ENCODE assay signal across 12 mouse cellular contexts in the genomic region with DNA sequence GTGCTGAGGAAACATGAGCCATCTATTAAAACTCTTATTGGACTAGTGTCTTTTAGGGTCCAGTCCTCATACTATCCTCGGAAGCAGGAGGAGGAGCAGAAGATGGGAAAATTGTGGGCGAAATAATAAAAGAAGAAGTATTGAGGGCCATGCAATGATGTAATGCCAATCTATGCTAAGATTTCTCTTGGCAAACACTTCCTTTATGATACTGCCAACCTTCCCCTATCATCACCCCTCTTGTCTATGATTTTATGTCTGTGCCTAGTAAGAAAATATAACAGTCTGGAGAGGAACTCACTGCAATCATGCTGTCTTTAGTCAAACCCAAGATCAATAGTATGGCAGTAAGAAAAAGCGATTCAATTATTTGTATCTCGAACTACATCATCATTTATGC.
"Had no signal": no experiment of that assay in that cellular context is flagged by ENCODE, and none has a peak within 500 bp of the region (broad histone marks: within the 10 kb centered on the region; RNA-seq: fewer than 3 reads in every experiment).

No protein-coding gene starts in this region.

- DNase-seq: retina, postnatal 1 day; right cerebral cortex, adult 18-20 months; right cerebral cortex, postnatal 14 days; right cerebral cortex, postnatal 25 days; right cerebral cortex, postnatal 4 days; spleen, adult 18-20 months; thymus, adult 18-20 months; thymus, adult 2 months; thymus, postnatal 14 days; thymus, postnatal 25 days; thymus, postnatal 36 days; thymus, postnatal 4 days had no signal
